Mouse (Mus musculus) lung, postnatal 36 days (tissue): Measurements from ENCODE around the gene Lca5l.
A peak's percentile ranks its signal among the peaks of the same experiment; 100 is the strongest.

Source experiments
- DNase-seq: peaks from one replicate; pipeline ENCODE4 v3.0.0; 2022; ENCODE audit warnings: mixed read lengths

Lca5l gene

GRCm38 (mm10) chr16:96191531-96192506 is at the start of gene Lca5l:
Gene Lca5l, minus strand, starts transcription at chr16:96192271.
- peak; percentile 99 for DNase-seq

- DNase-seq = no peak
Measured at GRCm38 (mm10) chr16:96235366-96235970, 43.4 kb upstream of the Lca5l start, which contains the start of gene B3galt5. Gene B3galt5, plus strand, starts transcription at chr16:96235801.

GRCm38 (mm10) chr16:96233996-96234395 is 41.9 kb upstream of the Lca5l start:
- DNase-seq = no peak

GRCm38 (mm10) chr16:96231974-96232373 is 39.9 kb upstream of the Lca5l start:
- no peak for DNase-seq

GRCm38 (mm10) chr16:96231251-96231650 is 39.2 kb upstream of the Lca5l start:
- no peak for DNase-seq

GRCm38 (mm10) chr16:96230411-96230810 is 38.3 kb upstream of the Lca5l start:
- peak; percentile 89 for DNase-seq

- DNase-seq = no peak
Measured at GRCm38 (mm10) chr16:96229044-96229555, 37.0 kb upstream of the Lca5l start.

GRCm38 (mm10) chr16:96228438-96228837 is 36.4 kb upstream of the Lca5l start:
- no peak for DNase-seq

- DNase-seq = no peak
Measured at GRCm38 (mm10) chr16:96222452-96222851, 30.4 kb upstream of the Lca5l start.

- no peak for DNase-seq
Measured at GRCm38 (mm10) chr16:96221959-96222358, 29.9 kb upstream of the Lca5l start.

GRCm38 (mm10) chr16:96221491-96221890 is 29.4 kb upstream of the Lca5l start:
- DNase-seq = no peak

GRCm38 (mm10) chr16:96213027-96213426 is 21.0 kb upstream of the Lca5l start:
- no peak for DNase-seq

GRCm38 (mm10) chr16:96210856-96211255 is 18.8 kb upstream of the Lca5l start:
- DNase-seq = no peak

- DNase-seq = no peak
Measured at GRCm38 (mm10) chr16:96209789-96210188, 17.7 kb upstream of the Lca5l start.

- DNase-seq = no peak
Measured at GRCm38 (mm10) chr16:96201485-96202232, 9.6 kb upstream of the Lca5l start.

- DNase-seq = no peak
Measured at GRCm38 (mm10) chr16:96200702-96201028, 8.6 kb upstream of the Lca5l start.

GRCm38 (mm10) chr16:96199913-96200701 is 8.0 kb upstream of the Lca5l start, which contains the start of gene Sh3bgr:
Gene Sh3bgr, plus strand, starts transcription at chr16:96200450.
- peak; percentile 80 for DNase-seq

- no peak for DNase-seq
Measured at GRCm38 (mm10) chr16:96187619-96188018, 4.5 kb downstream of the Lca5l start.

GRCm38 (mm10) chr16:96179156-96179555 is 12.9 kb downstream of the Lca5l start:
- DNase-seq = no peak

- peak; percentile 87 for DNase-seq
Measured at GRCm38 (mm10) chr16:96175399-96175798, 16.7 kb downstream of the Lca5l start.

- no peak for DNase-seq
Measured at GRCm38 (mm10) chr16:96173648-96174047, 18.4 kb downstream of the Lca5l start.

GRCm38 (mm10) chr16:96168837-96169236 is 23.2 kb downstream of the Lca5l start:
- DNase-seq = no peak
